Mouse (Mus musculus) retina, postnatal 7 days (tissue): ENCODE data around the gene Hist1h3f.
A peak's percentile ranks its signal among the peaks of the same experiment; 100 is the strongest.

Experiments used
- DNase-seq: peaks from one replicate; pipeline ENCODE4 v3.0.0-alpha.2; 2012; ENCODE audit warnings: low read depth, low spot score

The Hist1h3f gene

DNA sequence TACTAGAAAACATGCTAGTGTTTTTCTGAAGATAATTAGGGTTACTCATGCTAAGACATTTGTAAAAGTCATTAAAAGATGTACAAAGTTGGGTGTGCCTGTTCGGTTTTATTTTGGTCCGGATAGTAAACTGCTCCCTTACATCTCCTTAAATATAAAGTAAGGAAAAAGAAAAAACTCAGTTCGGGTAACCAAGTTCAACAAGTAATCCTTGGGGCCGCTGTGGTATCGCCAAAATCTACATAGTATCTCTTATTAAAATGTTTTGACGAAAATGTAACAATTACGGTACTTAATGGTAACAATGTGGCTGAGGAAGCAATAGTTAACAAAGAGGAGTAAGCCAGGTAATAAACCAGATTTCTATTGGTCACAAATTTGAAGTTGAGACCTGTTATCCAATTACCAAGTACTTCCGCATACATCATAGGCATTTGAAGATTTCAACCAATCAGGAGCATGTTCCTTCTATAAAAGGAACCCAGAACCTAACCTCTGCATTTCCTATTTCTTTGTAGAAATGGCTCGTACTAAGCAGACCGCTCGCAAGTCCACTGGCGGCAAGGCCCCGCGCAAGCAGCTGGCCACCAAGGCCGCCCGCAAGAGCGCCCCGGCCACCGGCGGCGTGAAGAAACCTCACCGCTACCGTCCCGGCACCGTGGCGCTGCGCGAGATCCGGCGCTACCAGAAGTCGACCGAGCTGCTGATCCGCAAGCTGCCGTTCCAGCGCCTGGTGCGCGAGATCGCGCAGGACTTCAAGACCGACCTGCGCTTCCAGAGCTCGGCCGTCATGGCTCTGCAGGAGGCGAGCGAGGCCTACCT is at the start of gene Hist1h3f:
Hist1h3f (plus strand) TSS at position 88 of the 822 bp plus-strand sequence.
- DNase-seq = peak; percentile 89

DNA sequence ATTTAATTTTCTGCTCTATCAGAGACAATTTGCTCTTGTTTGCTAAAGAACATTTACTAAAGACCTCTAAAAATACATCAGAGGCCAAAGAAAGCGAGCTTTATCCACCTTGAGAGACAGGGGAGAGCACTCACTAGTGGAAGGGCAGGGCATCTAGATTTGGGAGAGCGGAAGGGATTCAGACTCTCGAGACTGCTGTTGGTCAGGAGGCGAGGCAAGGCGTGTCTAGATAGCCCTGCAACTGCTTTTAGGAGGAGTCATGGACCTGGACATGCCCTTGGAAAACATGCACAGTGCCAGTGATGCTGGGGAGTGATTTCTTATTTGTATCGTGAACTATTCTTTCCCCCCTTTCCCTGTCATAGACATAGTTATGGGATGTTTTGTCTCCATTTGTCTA is 48.3 kb upstream of the Hist1h3f start:
- no peak for DNase-seq

GRCm38 (mm10) chr13:23497656-23498321 is 46.1 kb upstream of the Hist1h3f start:
- no peak for DNase-seq

DNA sequence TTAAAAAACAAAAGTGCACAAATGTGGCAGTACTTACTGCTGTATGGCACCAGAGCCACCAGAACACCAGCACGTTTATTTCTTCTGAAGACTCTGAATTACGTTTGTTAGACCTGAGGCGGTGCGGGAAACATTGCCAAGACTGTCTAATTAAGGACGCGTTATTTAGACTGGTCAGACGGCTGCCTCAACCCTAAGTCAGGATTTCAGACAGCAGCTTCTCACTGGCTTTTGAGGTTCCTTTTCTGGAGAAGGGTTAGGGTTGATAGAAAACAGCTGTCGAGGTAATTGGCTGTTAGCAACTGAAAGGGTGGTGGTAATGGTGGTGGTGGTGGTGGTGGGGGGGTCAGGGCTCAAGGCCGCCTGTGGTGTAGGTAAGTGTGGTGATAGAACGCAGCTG is 45.2 kb upstream of the Hist1h3f start:
- no peak for DNase-seq

DNA sequence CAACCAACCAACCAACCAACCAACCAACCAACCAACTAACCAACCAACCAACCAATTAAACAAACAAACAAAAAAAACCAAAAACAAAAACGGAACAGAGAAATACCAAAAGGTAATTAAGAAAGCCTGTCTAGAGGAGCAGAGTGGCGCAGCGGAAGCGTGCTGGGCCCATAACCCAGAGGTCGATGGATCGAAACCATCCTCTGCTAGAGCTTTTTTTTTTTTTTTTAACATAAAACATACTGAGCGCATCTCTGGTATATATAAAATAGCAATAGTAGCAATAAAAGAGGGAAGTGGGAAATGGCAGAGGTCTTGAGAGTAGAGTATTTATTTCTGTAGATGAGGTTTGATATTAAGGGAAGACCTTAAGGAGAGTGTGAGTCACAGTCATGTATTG is 43.9 kb upstream of the Hist1h3f start:
- DNase-seq = no peak

GRCm38 (mm10) chr13:23500424-23501200 is 43.2 kb upstream of the Hist1h3f start:
- no peak for DNase-seq

- no peak for DNase-seq
Observed at GRCm38 (mm10) chr13:23501511-23501910, 42.3 kb upstream of the Hist1h3f start.

- no peak for DNase-seq
Observed at GRCm38 (mm10) chr13:23502031-23502567, 41.8 kb upstream of the Hist1h3f start.

DNA sequence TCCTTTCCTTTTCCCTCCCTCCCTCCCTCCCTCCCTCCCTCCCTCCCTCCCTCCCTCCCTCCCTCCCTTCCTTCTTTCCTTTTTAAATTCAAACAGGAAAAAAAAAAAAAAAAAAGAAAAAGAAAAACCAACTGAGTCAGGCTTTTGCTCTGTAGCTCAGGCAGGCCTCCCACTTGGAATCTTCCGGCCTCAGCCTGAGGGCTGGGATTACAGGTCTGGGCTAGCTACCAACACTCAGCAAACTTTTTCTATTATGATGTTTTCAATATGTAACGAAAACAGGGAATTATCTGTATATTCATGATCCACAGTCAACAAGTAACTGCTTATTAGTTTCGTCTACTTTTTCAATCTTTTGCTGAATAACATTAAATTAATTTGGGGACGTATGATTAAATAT is 40.9 kb upstream of the Hist1h3f start:
- DNase-seq = no peak

- DNase-seq = no peak
Observed at GRCm38 (mm10) chr13:23503797-23504196, 40.1 kb upstream of the Hist1h3f start.

DNA sequence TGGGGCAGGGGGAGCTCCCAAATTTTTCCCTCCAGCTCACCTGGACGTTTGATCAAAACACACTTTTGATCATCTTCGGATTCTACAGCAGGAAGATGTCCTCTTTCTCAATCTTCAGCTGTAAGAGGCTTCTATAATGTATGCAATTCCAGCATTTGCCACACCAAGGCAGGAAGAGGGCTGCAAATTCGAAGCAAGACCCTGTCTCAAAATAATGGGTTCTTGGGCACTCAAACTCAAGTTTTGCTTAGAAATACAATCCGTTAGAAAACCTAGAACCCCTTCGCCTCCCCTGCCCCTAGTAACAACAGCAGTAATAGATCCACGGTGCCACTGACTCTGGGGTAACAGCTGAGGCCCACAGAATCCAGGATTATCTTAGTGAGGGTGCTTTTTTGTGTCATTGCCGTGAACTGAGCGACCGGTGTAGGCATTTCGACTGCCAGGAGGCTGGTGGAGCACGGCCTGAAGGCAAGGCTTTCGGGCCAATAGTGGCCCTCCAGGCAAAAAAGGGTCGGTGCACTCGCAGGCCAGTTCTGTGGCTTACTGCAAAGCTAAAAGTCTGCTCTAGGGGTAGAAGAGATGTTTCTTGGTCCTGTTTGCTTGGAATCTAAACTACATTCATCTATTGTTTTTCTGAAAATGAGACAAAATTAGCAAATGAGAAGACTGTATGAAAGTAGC is 38.0 kb upstream of the Hist1h3f start:
- DNase-seq = no peak

DNA sequence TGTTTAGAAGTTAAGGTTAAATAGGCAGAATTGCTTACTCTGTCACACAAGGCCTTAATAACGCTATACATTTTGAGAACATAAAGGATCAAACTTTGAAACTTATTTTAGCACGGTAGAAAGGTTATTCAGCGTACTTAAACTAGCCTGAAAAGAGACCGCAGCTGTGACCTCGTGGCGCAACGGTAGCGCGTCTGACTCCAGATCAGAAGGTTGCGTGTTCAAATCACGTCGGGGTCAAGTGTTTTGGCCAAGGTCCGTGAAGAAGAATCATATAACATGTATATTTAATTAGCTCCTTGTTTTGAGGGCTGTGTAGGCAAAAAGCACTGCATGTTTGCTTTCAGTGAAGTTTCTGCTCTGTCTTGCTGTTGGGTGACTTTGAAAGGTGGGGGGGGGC is 37.5 kb upstream of the Hist1h3f start:
- no peak for DNase-seq

DNA sequence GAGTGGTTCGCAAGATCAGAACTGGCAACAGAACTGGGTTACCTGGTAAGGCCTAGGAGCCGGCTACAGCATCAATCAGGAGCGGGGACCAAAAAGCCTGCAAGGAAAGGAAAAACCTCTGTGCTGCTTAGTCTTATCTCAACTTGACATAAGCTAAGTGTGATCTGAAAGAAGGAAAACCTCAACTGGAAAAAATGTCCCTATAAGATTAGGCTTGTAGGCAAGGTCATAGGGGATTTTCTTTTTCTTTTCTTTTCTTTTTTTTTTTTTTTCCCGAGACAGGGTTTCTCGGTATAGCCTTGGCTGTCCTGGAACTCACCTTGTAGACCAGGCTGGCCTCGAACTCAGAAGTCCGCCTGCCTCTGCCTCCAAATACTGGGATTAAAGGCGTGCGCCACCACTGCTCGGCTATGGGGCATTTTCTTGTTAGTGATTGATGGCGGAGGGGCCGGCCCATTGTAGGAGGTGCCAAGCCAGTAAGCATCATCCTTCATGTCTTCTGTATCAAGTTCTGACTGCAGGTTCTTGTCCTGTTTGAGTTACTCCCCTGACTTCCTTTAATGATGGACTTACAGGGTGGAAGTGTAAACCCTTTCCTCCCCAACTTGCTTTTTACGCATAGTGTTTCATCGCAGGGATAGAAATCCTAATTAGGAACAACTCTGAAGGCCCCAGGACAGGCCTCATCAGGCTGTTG is 36.9 kb upstream of the Hist1h3f start:
- DNase-seq = no peak

- DNase-seq = no peak
Observed at GRCm38 (mm10) chr13:23510127-23510526, 33.7 kb upstream of the Hist1h3f start.

- DNase-seq = no peak
Observed at GRCm38 (mm10) chr13:23513517-23513916, 30.3 kb upstream of the Hist1h3f start.

- no peak for DNase-seq
Observed at GRCm38 (mm10) chr13:23515281-23515680, 28.6 kb upstream of the Hist1h3f start.

DNA sequence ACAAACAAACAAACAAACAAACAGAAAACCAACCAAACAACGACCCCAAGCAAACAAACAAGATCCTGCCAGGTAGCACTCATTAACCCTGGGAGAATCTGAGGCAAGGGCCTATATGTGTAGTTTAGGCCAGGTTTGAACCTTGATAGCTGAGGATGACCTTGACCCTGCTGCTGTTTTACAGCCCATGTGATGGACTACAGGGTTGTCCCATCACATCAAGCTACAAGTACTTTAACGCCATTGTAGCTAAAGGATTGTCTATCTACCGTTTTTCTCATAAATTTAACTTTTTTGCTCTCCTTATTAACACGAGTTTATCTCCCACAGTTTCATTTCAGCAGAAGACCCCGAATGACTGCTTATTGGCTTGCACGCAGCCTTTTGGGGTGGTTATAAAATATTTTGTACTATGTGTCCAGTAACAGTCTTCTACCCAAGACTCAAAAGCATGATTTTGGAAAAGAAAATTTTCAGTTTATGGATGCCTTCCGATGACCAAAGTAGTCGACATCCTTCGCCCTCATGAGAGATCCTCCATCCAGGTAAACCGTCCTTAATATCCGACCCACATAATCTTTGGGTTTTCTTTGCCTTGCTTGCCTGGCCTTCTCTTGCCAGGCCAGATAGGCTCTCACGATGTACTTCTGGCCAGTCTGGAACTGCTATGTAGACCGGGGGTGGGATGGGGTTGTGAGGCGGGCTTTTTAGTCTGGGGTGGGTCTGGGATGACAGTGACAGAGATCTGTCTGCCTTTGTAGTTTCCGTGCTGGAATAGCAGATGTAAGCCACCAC is 27.8 kb upstream of the Hist1h3f start:
- DNase-seq = no peak

DNA sequence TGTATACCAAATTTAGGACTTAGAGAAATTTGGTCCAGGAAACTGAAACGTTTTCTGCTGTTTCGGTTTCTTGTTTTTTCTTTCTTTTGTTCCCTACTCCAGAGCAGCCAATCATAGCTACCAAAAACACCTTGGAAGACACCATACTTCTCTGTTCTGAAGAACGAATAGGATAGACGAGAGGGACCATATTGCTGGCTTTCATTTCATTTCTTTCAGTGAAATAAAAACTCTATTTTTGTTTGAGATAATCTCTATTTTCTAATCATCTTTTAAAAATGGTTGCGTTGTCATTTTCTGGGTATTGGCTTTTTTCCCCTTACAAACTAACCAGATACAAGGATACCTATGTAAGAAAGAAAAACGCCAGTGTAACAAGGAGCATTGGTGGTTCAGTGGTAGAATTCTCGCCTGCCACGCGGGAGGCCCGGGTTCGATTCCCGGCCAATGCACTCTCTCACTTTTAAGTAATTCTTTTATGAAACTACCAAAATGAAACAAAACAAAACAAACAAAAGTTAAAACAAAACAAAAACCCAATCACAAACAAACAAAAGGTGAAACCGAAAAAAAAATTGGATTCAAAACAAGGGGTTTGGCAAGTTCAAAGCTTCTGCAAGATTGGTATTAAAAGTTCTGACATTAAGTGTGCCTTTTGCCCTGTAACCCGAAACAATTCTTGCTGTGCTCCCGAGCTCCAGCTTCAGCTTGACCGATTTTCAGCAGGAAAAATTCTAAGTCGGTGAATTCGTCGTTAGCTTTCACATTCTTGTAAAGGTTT is 26.8 kb upstream of the Hist1h3f start:
- DNase-seq = peak; percentile 74

DNA sequence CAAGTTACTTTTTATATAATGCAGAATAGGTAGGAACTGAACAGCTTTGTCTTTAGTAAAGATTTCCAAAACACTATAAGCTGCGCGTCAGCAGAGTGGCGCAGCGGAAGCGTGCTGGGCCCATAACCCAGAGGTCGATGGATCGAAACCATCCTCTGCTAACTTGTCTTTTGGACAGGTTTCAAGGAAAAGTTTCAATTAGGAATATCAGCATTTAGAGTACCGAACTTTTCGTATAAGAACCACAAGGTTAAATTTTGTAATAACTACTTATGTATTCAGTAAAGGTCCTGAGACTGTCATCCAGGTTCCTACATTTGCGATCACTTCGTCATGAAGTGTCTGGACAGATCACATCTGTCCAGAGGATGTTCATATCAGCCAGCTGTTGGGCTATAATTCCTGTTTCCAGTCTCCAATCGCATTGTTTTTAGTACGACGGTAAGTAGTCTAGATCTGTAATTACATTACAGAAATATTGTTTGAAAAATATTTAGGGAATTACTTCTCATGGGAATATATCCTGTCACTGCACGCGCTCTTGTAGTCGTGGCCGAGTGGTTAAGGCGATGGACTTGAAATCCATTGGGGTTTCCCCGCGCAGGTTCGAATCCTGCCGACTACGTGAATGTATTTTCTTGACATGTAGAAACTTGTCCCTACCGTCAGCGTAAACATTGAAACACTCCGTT is 26.1 kb upstream of the Hist1h3f start:
- no peak for DNase-seq
